Mouse (Mus musculus): ENCODE results near the gene Adi1.

- TF ChIP-seq EP300 (IDR thresholded peaks at IDR 0.05; ENCODE audit: low read depth): no peak
- TF ChIP-seq CTCF (IDR thresholded peaks at IDR 0.05; ENCODE audit: low read depth): no peak
These were observed 18.7 kb downstream of the Adi1 start for GRCm38 (mm10) chr12:28693738-28694137.

Measured in liver, postnatal 0 days (tissue).